Mouse (Mus musculus) liver, embryonic 14.5 days (tissue): Measurements from ENCODE around the gene Fuca1.

Experiments used
- CTCF ChIP-seq: IDR thresholded peaks from 2 replicates; pipeline ENCODE4 v1.5.1; 2016; ENCODE audit warnings: antibody characterized with exemption, low read depth, control low read depth
- EP300 ChIP-seq: IDR thresholded peaks from 2 replicates; pipeline ENCODE4 v1.6.1; 2016; ENCODE audit warnings: antibody characterized with exemption, low read depth

DNA sequence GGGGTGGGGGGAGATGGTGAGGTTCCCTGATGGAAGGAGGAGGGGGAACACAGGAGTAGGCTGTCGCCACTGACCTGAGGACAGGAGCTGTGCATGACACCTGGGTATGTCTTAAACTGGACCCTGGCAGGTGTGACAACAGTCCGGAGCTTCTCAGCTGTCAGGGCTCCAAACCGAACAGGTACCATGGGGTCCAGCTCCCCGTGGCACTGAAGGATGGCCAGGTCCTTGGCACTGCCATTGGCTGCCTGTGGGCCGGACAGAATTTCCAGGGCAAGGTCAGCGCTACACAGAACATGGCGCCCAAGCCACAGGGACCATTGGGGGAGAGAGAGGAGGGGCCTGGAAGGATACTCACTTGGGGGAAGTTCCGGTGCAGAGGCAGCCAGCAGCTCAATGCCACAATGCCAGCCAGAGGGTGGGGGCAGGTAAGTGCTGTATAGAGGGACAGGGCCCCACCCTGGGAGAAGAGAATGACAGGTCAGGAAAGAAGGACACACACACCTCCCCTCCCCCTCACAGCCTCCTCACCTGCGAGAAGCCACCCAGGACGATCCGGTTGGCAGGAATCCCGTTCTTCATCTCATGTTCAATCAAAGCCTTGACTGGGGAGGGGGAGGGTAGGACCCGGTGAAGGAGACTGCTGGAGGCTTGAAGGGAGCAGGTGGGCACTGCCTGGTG lies 48.7 kb downstream of the Fuca1 start:
- TF ChIP-seq CTCF (no peak), EP300 (no peak)
